Mouse (Mus musculus): ENCODE results near the gene Grb7. TPM values are rescaled to one million over a fixed set of nuclear protein-coding genes. Genes with fewer than 3 reads are reported as not detected.

Grb7 gene
- polyA plus RNA-seq, 1 experiment, result 1.2 TPM

- Histone ChIP-seq H3K4me1 (ENCODE audit: control insufficient read depth, insufficient read depth, insufficient read length) (peaks cover 25% of the 10 kb centered on the region; the same call in 1 of the 2 replicates), H3K27ac (ENCODE audit: insufficient read depth, low read length) (peak overlapping the region; percentile 74), H3K36me3 (ENCODE audit: control insufficient read depth, insufficient read depth, low read length) (peaks cover 12% of the 10 kb centered on the region), H3K27me3 (ENCODE audit: control insufficient read depth, insufficient read depth, low read length) (no peaks in the 10 kb centered on the region), H3K4me3 (ENCODE audit: extremely low read depth, insufficient read depth, insufficient read length) (peak overlapping the region; percentile 40)
- no peak for DNase-seq (ENCODE audit: low read depth in 1 of 2, low spot score in 2 of 2)
- 70% methylated on average over 4 of the region's 4 CpGs for WGBS
- TF ChIP-seq CTCF (IDR thresholded peaks at IDR 0.05; ENCODE audit: extremely low read depth, insufficient read depth, insufficient read length, insufficient replicate concordance) (no peak), POLR2A (IDR thresholded peaks at IDR 0.05; ENCODE audit: low read depth, low read length) (no peak)
These were observed 30.2 kb downstream of the Grb7 start for GRCm38 (mm10) chr11:98476434-98476807.

DNA sequence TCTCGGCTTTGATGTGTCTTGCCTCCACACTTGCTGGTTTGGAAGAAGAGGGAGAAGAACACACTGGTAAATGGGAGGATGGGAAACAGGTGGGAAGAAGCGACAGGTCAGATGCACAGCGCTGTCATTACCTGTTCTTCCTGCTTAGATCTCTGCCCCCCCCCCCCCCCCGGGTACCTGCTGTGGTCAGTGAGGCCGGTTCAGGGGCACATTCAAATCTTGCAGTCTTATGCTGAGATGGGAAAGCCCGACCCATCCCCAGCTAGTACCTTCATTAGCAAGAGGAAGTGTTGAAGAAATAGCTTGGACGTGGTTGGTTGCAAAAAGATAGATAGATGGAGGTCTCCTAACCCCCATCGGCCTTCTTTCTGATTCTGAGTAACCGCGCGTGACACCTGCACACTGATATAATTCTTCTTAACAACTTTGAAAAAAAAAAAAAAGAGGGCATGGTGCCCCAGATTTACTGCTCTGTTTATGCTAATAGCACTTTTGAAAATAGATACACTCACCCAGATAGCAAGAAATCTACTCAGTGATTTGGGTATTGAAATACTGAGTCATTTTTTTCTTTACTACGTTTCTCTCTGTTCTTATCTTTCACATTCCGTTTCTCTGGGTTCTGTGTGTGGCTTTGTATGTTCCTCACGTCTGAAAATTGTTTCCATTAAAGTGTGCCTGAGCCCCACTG, 31.0 kb downstream of the Grb7 start:
- Histone ChIP-seq H3K27ac (ENCODE audit: insufficient read depth, low read length) (peak overlapping the region; percentile 74), H3K36me3 (ENCODE audit: control insufficient read depth, insufficient read depth, low read length) (peaks cover 10% of the 10 kb centered on the region; the same call in 1 of the 2 replicates), H3K4me3 (ENCODE audit: extremely low read depth, insufficient read depth, insufficient read length) (peak overlapping the region; percentile 40), H3K4me1 (ENCODE audit: control insufficient read depth, insufficient read depth, insufficient read length) (peaks cover 20% of the 10 kb centered on the region; the same call in 1 of the 2 replicates), H3K27me3 (ENCODE audit: control insufficient read depth, insufficient read depth, low read length) (no peaks in the 10 kb centered on the region)
- no peak for TF ChIP-seq POLR2A (IDR thresholded peaks at IDR 0.05; ENCODE audit: low read depth, low read length)
- no peak for TF ChIP-seq CTCF (IDR thresholded peaks at IDR 0.05; ENCODE audit: extremely low read depth, insufficient read depth, insufficient read length, insufficient replicate concordance)
- no peak for DNase-seq (ENCODE audit: low read depth in 1 of 2, low spot score in 2 of 2)
- WGBS, result 45% methylated on average over 14 of the region's 14 CpGs

DNA sequence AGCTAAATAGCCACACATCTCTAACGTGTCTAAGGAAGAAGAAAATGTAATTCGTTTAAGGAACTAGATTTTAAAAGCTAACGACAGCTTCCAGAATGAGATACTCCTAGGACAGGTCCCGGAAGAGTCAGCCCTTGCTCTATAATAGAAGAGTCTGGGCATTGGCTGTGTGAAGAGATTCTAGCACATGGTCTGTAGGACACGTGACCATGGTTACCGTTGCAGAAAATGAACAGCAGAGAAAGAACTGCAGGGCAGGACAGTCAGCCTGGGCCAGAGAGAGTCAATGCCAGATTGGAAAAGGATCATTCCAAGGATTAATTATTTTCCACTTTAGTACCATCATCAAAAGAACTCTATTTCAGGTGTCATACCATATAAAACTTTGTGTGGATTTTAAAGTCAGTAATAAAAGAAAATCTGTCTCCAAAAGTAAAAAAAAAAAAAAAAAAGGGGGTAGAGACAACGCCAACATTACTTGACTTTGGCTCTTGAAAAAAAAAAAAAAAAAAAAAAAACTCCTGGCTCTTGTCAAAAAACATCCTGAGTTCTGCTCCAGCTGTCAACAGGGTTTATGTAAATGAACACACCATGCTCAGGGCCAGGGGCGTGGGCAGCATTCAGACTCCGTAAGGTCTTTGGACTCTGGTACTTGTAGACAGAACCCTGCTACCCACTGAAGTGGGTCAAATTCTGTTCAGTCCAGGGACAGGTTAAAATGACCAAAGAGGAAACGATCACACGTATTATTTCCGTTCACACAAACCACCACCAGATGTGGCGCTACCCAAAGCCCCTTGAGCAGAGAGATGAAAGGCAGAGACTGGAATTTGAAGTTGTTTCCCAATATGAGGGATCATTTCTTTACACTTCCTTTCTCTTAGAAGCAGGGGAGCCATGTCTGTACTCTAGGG, 33.1 kb downstream of the Grb7 start:
- no peaks in the 10 kb centered on the region for H3K27me3 ChIP-seq (ENCODE audit: control insufficient read depth, insufficient read depth, low read length)
- WGBS, result 41% methylated on average over 13 of the region's 13 CpGs
- H3K36me3 ChIP-seq (ENCODE audit: control insufficient read depth, insufficient read depth, low read length), result peaks cover 8% of the 10 kb centered on the region
- no peak for DNase-seq (ENCODE audit: low read depth in 1 of 2, low spot score in 2 of 2)
- peaks cover 20% of the 10 kb centered on the region; the same call in 1 of the 2 replicates for H3K4me1 ChIP-seq (ENCODE audit: control insufficient read depth, insufficient read depth, insufficient read length)
- H3K4me3 ChIP-seq (ENCODE audit: extremely low read depth, insufficient read depth, insufficient read length), result no peak overlapping the region
- TF ChIP-seq POLR2A (IDR thresholded peaks at IDR 0.05; ENCODE audit: low read depth, low read length) (no peak), CTCF (IDR thresholded peaks at IDR 0.05; ENCODE audit: extremely low read depth, insufficient read depth, insufficient read length, insufficient replicate concordance) (no peak)
- H3K27ac ChIP-seq (ENCODE audit: insufficient read depth, low read length), result peak overlapping the region; percentile 67

GRCm38 (mm10) chr11:98479940-98480497, 33.8 kb downstream of the Grb7 start:
- Histone ChIP-seq H3K27me3 (ENCODE audit: control insufficient read depth, insufficient read depth, low read length) (no peaks in the 10 kb centered on the region), H3K4me1 (ENCODE audit: control insufficient read depth, insufficient read depth, insufficient read length) (peaks cover 20% of the 10 kb centered on the region; the same call in 1 of the 2 replicates), H3K36me3 (ENCODE audit: control insufficient read depth, insufficient read depth, low read length) (peaks cover 11% of the 10 kb centered on the region), H3K4me3 (ENCODE audit: extremely low read depth, insufficient read depth, insufficient read length) (no peak overlapping the region), H3K27ac (ENCODE audit: insufficient read depth, low read length) (peak overlapping the region; percentile 67)
- TF ChIP-seq POLR2A (IDR thresholded peaks at IDR 0.05; ENCODE audit: low read depth, low read length), result no peak
- TF ChIP-seq CTCF (IDR thresholded peaks at IDR 0.05; ENCODE audit: extremely low read depth, insufficient read depth, insufficient read length, insufficient replicate concordance), result no peak
- 79% methylated on average over 12 of the region's 12 CpGs for WGBS
- no peak for DNase-seq (ENCODE audit: low read depth in 1 of 2, low spot score in 2 of 2)

DNA sequence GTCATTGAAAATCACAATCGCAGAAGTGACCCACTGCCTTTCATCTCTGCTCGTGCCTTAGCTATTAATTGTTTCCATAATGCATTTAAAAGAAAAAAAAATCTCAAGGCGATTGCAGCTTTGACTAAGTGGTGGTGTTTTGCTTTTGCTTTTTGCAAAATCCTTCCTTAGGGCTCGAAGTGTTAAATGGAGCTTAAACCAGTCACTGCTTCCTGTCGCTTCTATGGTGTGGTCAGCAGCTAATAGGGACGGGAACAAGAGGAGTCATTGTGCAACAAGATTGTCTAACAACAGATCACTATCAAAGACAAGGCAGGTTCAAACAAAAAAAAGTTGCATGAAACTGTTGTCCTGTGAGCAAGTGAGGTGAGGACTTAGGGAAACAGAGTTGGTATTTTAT, 35.0 kb downstream of the Grb7 start:
- TF ChIP-seq CTCF (IDR thresholded peaks at IDR 0.05; ENCODE audit: extremely low read depth, insufficient read depth, insufficient read length, insufficient replicate concordance) (no peak), POLR2A (IDR thresholded peaks at IDR 0.05; ENCODE audit: low read depth, low read length) (no peak)
- Histone ChIP-seq H3K27me3 (ENCODE audit: control insufficient read depth, insufficient read depth, low read length) (no peaks in the 10 kb centered on the region), H3K4me1 (ENCODE audit: control insufficient read depth, insufficient read depth, insufficient read length) (peaks cover 20% of the 10 kb centered on the region; the same call in 1 of the 2 replicates), H3K4me3 (ENCODE audit: extremely low read depth, insufficient read depth, insufficient read length) (no peak overlapping the region), H3K27ac (ENCODE audit: insufficient read depth, low read length) (no peak overlapping the region), H3K36me3 (ENCODE audit: control insufficient read depth, insufficient read depth, low read length) (peaks cover 20% of the 10 kb centered on the region)
- no peak for DNase-seq (ENCODE audit: low read depth in 1 of 2, low spot score in 2 of 2)
- WGBS, result 58% methylated on average over 6 of the region's 6 CpGs

- DNase-seq (ENCODE audit: low read depth in 1 of 2, low spot score in 2 of 2), result no peak
- H3K27me3 ChIP-seq (ENCODE audit: control insufficient read depth, insufficient read depth, low read length), result no peaks in the 10 kb centered on the region
- peaks cover 17% of the 10 kb centered on the region; the same call in 1 of the 2 replicates for H3K4me1 ChIP-seq (ENCODE audit: control insufficient read depth, insufficient read depth, insufficient read length)
- H3K4me3 ChIP-seq (ENCODE audit: extremely low read depth, insufficient read depth, insufficient read length), result no peak overlapping the region
- H3K36me3 ChIP-seq (ENCODE audit: control insufficient read depth, insufficient read depth, low read length), result peaks cover 23% of the 10 kb centered on the region
- 78% methylated on average over 10 of the region's 10 CpGs for WGBS
- H3K27ac ChIP-seq (ENCODE audit: insufficient read depth, low read length), result no peak overlapping the region
- TF ChIP-seq CTCF (IDR thresholded peaks at IDR 0.05; ENCODE audit: extremely low read depth, insufficient read depth, insufficient read length, insufficient replicate concordance), result no peak
These were observed 35.9 kb downstream of the Grb7 start for GRCm38 (mm10) chr11:98482067-98482466.

All from spleen, adult 2 months (tissue).